Mouse (Mus musculus): ENCODE results near the gene Prrx2.

Prrx2 gene

GRCm38 (mm10) chr2:30823385-30824153 lies 11.2 kb upstream of the Prrx2 start:
- DNase-seq (ENCODE audit: low spot score in 2 of 2), result peak in 1 of 2 experiments; percentile 22

GRCm38 (mm10) chr2:30826825-30827748 lies 7.7 kb upstream of the Prrx2 start:
- peak; percentile 70 to 81 for DNase-seq (ENCODE audit: low spot score in 2 of 2)

- DNase-seq (ENCODE audit: low spot score in 2 of 2), result peak; percentile 89 to 92
These were observed 6.9 kb upstream of the Prrx2 start for GRCm38 (mm10) chr2:30827749-30828475.

- peak; percentile 32 to 39 for DNase-seq (ENCODE audit: low spot score in 2 of 2)
These were observed 5.5 kb upstream of the Prrx2 start for GRCm38 (mm10) chr2:30829315-30829714.

GRCm38 (mm10) chr2:30830283-30830795 lies 4.4 kb upstream of the Prrx2 start, which contains the start of gene Asb6:
Asb6 (minus strand) TSS chr2:30830333.
- no peak for DNase-seq (ENCODE audit: low spot score in 2 of 2)

GRCm38 (mm10) chr2:30833644-30834043 lies 1.1 kb upstream of the Prrx2 start:
- DNase-seq (ENCODE audit: low spot score in 2 of 2), result no peak

GRCm38 (mm10) chr2:30836238-30836990 lies 1.6 kb downstream of the Prrx2 start:
- DNase-seq (ENCODE audit: low spot score in 2 of 2), result no peak

GRCm38 (mm10) chr2:30842615-30843014 lies 7.8 kb downstream of the Prrx2 start:
- DNase-seq (ENCODE audit: low spot score in 2 of 2), result no peak

- no peak for DNase-seq (ENCODE audit: low spot score in 2 of 2)
These were observed 10.6 kb downstream of the Prrx2 start for GRCm38 (mm10) chr2:30845152-30846070.

- DNase-seq (ENCODE audit: low spot score in 2 of 2), result no peak
These were observed 11.5 kb downstream of the Prrx2 start for GRCm38 (mm10) chr2:30846236-30846635.

- DNase-seq (ENCODE audit: low spot score in 2 of 2), result no peak
These were observed 12.0 kb downstream of the Prrx2 start for GRCm38 (mm10) chr2:30846723-30847122.

GRCm38 (mm10) chr2:30848184-30848583 lies 13.4 kb downstream of the Prrx2 start:
- no peak for DNase-seq (ENCODE audit: low spot score in 2 of 2)

GRCm38 (mm10) chr2:30850581-30850980 lies 15.8 kb downstream of the Prrx2 start:
- no peak for DNase-seq (ENCODE audit: low spot score in 2 of 2)

GRCm38 (mm10) chr2:30852771-30853313 lies 18.1 kb downstream of the Prrx2 start:
- no peak for DNase-seq (ENCODE audit: low spot score in 2 of 2)

GRCm38 (mm10) chr2:30857076-30857475 lies 22.3 kb downstream of the Prrx2 start:
- DNase-seq (ENCODE audit: low spot score in 2 of 2), result no peak

- DNase-seq (ENCODE audit: low spot score in 2 of 2), result no peak
These were observed 25.0 kb downstream of the Prrx2 start for GRCm38 (mm10) chr2:30859782-30860181.

- no peak for DNase-seq (ENCODE audit: low spot score in 2 of 2)
These were observed 27.3 kb downstream of the Prrx2 start for GRCm38 (mm10) chr2:30862081-30862480.

GRCm38 (mm10) chr2:30863574-30863973 lies 28.8 kb downstream of the Prrx2 start:
- DNase-seq (ENCODE audit: low spot score in 2 of 2), result no peak

GRCm38 (mm10) chr2:30864968-30865381 lies 30.2 kb downstream of the Prrx2 start:
- no peak for DNase-seq (ENCODE audit: low spot score in 2 of 2)
